Mouse (Mus musculus) heart, embryonic 11.5 days (tissue): Measurements from ENCODE around the gene Tgfb2. TPM values are rescaled to one million over a fixed set of nuclear protein-coding genes. Genes with fewer than 3 reads are reported as not detected.

Experiments used
- ATAC-seq: fragments of 200-750 bp; cut with Nextera tagmentation; replicated peaks from 2 replicates; pipeline ENCODE4 v1.8.0; 2017; ENCODE audit warnings: moderate library complexity; ENCODE audit not compliant: insufficient number of reproducible peaks, low FRiP score, low TSS enrichment
- H3K27ac ChIP-seq: fragments of 300-500 bp; sonication (generic); 2 replicates; pipeline ENCODE4 v1.5.1; 2014; ENCODE audit warnings: mild to moderate bottlenecking, low read depth, low read length
- H3K27me3 ChIP-seq: fragments of 300-500 bp; sonication (generic); 2 replicates; pipeline ENCODE4 v1.6.1; 2014; ENCODE audit warnings: mild to moderate bottlenecking, low read length, mixed read lengths; ENCODE audit not compliant: control insufficient read depth, insufficient read depth
- H3K36me3 ChIP-seq: fragments of 300-500 bp; sonication (generic); 2 replicates; pipeline ENCODE4 v1.6.1; 2014; ENCODE audit warnings: mild to moderate bottlenecking, low read length, moderate library complexity, mixed read lengths; ENCODE audit not compliant: control insufficient read depth, insufficient read depth
- H3K4me1 ChIP-seq: fragments of 300-500 bp; sonication (generic); 2 replicates; pipeline ENCODE4 v1.6.1; 2014; ENCODE audit warnings: low read length; ENCODE audit not compliant: control insufficient read depth, insufficient read depth
- H3K4me2 ChIP-seq: fragments of 300-500 bp; sonication (generic); 2 replicates; pipeline ENCODE4 v1.6.1; 2014; ENCODE audit warnings: mild to moderate bottlenecking, moderate library complexity
- H3K4me3 ChIP-seq: fragments of 300-500 bp; sonication (generic); 2 replicates; pipeline ENCODE4 v1.5.1; 2014; ENCODE audit warnings: low read depth, low read length
- H3K9ac ChIP-seq: fragments of 300-500 bp; sonication (generic); 2 replicates; pipeline ENCODE4 v1.6.1; 2014; ENCODE audit warnings: mild to moderate bottlenecking, low read depth, low read length, moderate library complexity
- H3K9me3 ChIP-seq: fragments of 300-500 bp; sonication (generic); replicated peaks from 2 replicates; pipeline ENCODE4 v1.6.1; 2016; ENCODE audit warnings: low read length; ENCODE audit not compliant: control insufficient read depth
- whole genome bisulfite sequencing: fragments of 180-500 bp; shearing (Covaris S2); extraction: QIAGEN DNeasy Blood & Tissue Kit; methylation state at CpG from one replicate; pipeline ENCODE4 v1.1.7; 2014; ENCODE audit not compliant: insufficient replicate concordance; 5-methylcytosine and 5-hydroxymethylcytosine counted together
- polyA plus RNA-seq: library from polyadenylated mRNA; unstranded; fragments of >200 nt; fragmentation: Nextera tagmentation; extraction: Ambion mirVana; gene quantifications from 2 replicates; pipeline ENCODE4 v1.2.1, GENCODE M21; 2014

Gene Tgfb2
- polyA plus RNA-seq, 1 experiment from 2014 or later: 56.5 TPM

- no peak overlapping the region for H3K27ac ChIP-seq
Observed at GRCm38 (mm10) chr1:186575629-186576028, 130.2 kb downstream of the Tgfb2 start.

GRCm38 (mm10) chr1:186575074-186575473, 130.7 kb downstream of the Tgfb2 start:
- Histone ChIP-seq H3K9me3 (no peaks in the 10 kb centered on the region), H3K4me2 (no peak overlapping the region), H3K4me3 (no peak overlapping the region), H3K36me3 (no peaks in the 10 kb centered on the region), H3K4me1 (peaks cover 3% of the 10 kb centered on the region; the same call in 1 of the 2 replicates), H3K27ac (no peak overlapping the region), H3K27me3 (no peaks in the 10 kb centered on the region), H3K9ac (no peak overlapping the region)
- no peak; the same call in 1 of the 2 replicates for ATAC-seq
- WGBS: 76% methylated on average over 7 of the region's 7 CpGs

More at GRCm38 (mm10) chr1:186575629-186576028, 130.2 kb downstream of the Tgfb2 start:
- peaks cover 3% of the 10 kb centered on the region; the same call in 1 of the 2 replicates for H3K4me1 ChIP-seq
- 66% methylated on average over 9 of the region's 9 CpGs for WGBS
- no peak for ATAC-seq
- no peak overlapping the region for H3K4me2 ChIP-seq
- no peaks in the 10 kb centered on the region for H3K27me3 ChIP-seq
- H3K36me3 ChIP-seq: no peaks in the 10 kb centered on the region
- H3K9me3 ChIP-seq: no peaks in the 10 kb centered on the region
- H3K9ac ChIP-seq: no peak overlapping the region
- H3K4me3 ChIP-seq: no peak overlapping the region

Other genes starting within 250 kb of the Tgfb2 start
- 45.6 and 49.5 TPM in 2 replicates for gene Rrp15, start 43.4 kb upstream of the Tgfb2 start, polyA plus RNA-seq